ENCODE assay signal across 11 mouse cellular contexts in the genomic region with DNA sequence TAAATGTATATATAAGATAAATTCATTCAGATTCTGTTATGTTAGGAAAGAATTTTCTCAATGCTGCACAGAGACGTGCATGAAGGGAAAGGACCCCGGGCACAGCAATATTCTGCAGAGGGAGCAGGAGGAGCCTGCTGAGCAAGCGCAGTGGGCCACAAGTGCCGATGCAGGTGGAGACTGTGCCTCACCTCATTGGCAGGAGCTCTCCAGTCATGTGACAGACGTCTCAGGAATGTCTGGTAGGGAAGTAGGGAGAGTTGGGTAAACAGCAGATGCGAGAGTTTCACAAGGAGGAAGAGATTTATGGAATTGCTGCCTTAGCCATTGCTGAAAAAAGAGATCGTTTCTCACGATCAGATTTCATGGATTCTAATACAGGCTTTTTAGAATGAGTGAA.
DNase-seq lines count a peak whose midpoint lies in the region; ATAC-seq and TF ChIP-seq lines count a peak whose summit lies in the region.
"Had no signal": no experiment of that assay in that cellular context is flagged by ENCODE, and none has a peak within 500 bp of the region (broad histone marks: within the 10 kb centered on the region; RNA-seq: fewer than 3 reads in every experiment).

No protein-coding gene starts in this region.

- H3K36me3 ChIP-seq in forebrain, embryonic 15.5 days = no peaks in the 10 kb centered on the region
- H3K36me3 ChIP-seq in forebrain, embryonic 12.5 days (replicated peaks) = no peaks in the 10 kb centered on the region
- H3K36me3 ChIP-seq in kidney, adult 2 months (ENCODE audit: control insufficient read depth, insufficient read depth, low read length) = no peaks in the 10 kb centered on the region
- H3K36me3 ChIP-seq in lung, embryonic 14.5 days (ENCODE audit: insufficient read depth) = no peaks in the 10 kb centered on the region
- H3K36me3 ChIP-seq in heart, embryonic 11.5 days (ENCODE audit: control insufficient read depth, insufficient read depth, low read length) = no peaks in the 10 kb centered on the region
- H3K36me3 ChIP-seq: limb, embryonic 15.5 days; midbrain, embryonic 13.5 days had no signal

- H3K9me3 ChIP-seq in forebrain, embryonic 15.5 days = no peaks in the 10 kb centered on the region
- H3K9me3 ChIP-seq in forebrain, embryonic 12.5 days = no peaks in the 10 kb centered on the region
- no peaks in the 10 kb centered on the region for H3K9me3 ChIP-seq in lung, embryonic 14.5 days (ENCODE audit: low read depth, low read length)
- H3K9me3 ChIP-seq in heart, embryonic 11.5 days (replicated peaks; ENCODE audit: control insufficient read depth, low read length) = no peaks in the 10 kb centered on the region
- H3K9me3 ChIP-seq: limb, embryonic 15.5 days; midbrain, embryonic 13.5 days had no signal

- H3K4me1 ChIP-seq in forebrain, embryonic 15.5 days = peaks cover 60% of the 10 kb centered on the region
- peaks cover 35% of the 10 kb centered on the region for H3K4me1 ChIP-seq in forebrain, embryonic 12.5 days
- no peaks in the 10 kb centered on the region for H3K4me1 ChIP-seq in kidney, adult 2 months (ENCODE audit: control insufficient read depth, insufficient read depth, low read length)
- peaks cover 8% of the 10 kb centered on the region for H3K4me1 ChIP-seq in lung, embryonic 14.5 days (ENCODE audit: insufficient read depth)
- peaks cover 21% of the 10 kb centered on the region for H3K4me1 ChIP-seq in heart, embryonic 11.5 days (ENCODE audit: control insufficient read depth, insufficient read depth, low read length)

- no peaks in the 10 kb centered on the region for H3K27me3 ChIP-seq in forebrain, embryonic 15.5 days
- H3K27me3 ChIP-seq in forebrain, embryonic 12.5 days = no peaks in the 10 kb centered on the region
- no peaks in the 10 kb centered on the region for H3K27me3 ChIP-seq in kidney, adult 2 months (replicated peaks; ENCODE audit: control insufficient read depth, insufficient read depth, low read length)
- no peaks in the 10 kb centered on the region for H3K27me3 ChIP-seq in lung, embryonic 14.5 days (ENCODE audit: insufficient read depth, low read length)
- no peaks in the 10 kb centered on the region for H3K27me3 ChIP-seq in heart, embryonic 11.5 days (ENCODE audit: control insufficient read depth, insufficient read depth, low read length)
- H3K27me3 ChIP-seq: limb, embryonic 15.5 days; midbrain, embryonic 13.5 days had no signal

- peak overlapping the region; percentile 37; the same call in 1 of the 2 replicates for H3K27ac ChIP-seq in forebrain, embryonic 15.5 days (replicated peaks)
- no peak overlapping the region for H3K27ac ChIP-seq in forebrain, embryonic 12.5 days
- H3K27ac ChIP-seq in kidney, adult 2 months (ENCODE audit: insufficient read depth, low read depth, low read length) = no peak overlapping the region
- H3K27ac ChIP-seq in lung, embryonic 14.5 days (ENCODE audit: low read depth) = no peak overlapping the region
- H3K27ac ChIP-seq in heart, embryonic 11.5 days (ENCODE audit: low read depth, low read length) = no peak overlapping the region
- H3K27ac ChIP-seq: heart, adult 2 months; limb, embryonic 15.5 days; midbrain, embryonic 13.5 days had no signal

- WGBS in forebrain, embryonic 15.5 days = 62% methylated on average over 8 of the region's 8 CpGs
- WGBS in forebrain, embryonic 12.5 days = 78% methylated on average over 8 of the region's 8 CpGs
- WGBS in kidney, adult 2 months = 41% methylated on average over 8 of the region's 8 CpGs
- 49% methylated on average over 8 of the region's 8 CpGs for WGBS in lung, embryonic 14.5 days
- 68% methylated on average over 8 of the region's 8 CpGs for WGBS in heart, embryonic 11.5 days (ENCODE audit: insufficient replicate concordance)

- ATAC-seq in forebrain, embryonic 15.5 days (replicated peaks) = no peak
- no peak for ATAC-seq in forebrain, embryonic 12.5 days (ENCODE audit: low FRiP score)
- ATAC-seq in lung, embryonic 14.5 days (ENCODE audit: insufficient read depth) = peak; percentile 75; the same call in 1 of the 2 replicates
- ATAC-seq in megakaryocyte-erythroid progenitor cell, adult 5-6 weeks (replicated peaks; ENCODE audit: low FRiP score, low TSS enrichment, poor library complexity, severe bottlenecking) = no peak
- ATAC-seq in heart, embryonic 11.5 days (replicated peaks; ENCODE audit: insufficient number of reproducible peaks, low FRiP score, low TSS enrichment) = no peak
- ATAC-seq: midbrain, embryonic 13.5 days had no signal

- DNase-seq in 3134 (ENCODE audit: extremely low read depth, insufficient read length, low spot score) = peak; percentile 15
- peak; percentile 40 for DNase-seq in kidney, adult 2 months
- DNase-seq in lung, embryonic 14.5 days = peak; percentile 60
- DNase-seq in adrenal gland, adult 2 months = no peak
- DNase-seq: heart, adult 2 months had no signal

- H3K9ac ChIP-seq in forebrain, embryonic 15.5 days (replicated peaks) = no peak overlapping the region
- H3K9ac ChIP-seq in forebrain, embryonic 12.5 days = no peak overlapping the region
- H3K9ac ChIP-seq in lung, embryonic 14.5 days = no peak overlapping the region
- H3K9ac ChIP-seq in heart, embryonic 11.5 days (ENCODE audit: low read depth, low read length) = no peak overlapping the region
- H3K9ac ChIP-seq: limb, embryonic 15.5 days; midbrain, embryonic 13.5 days had no signal

- TF ChIP-seq POLR2A in kidney, adult 2 months (IDR thresholded peaks at IDR 0.05; ENCODE audit: low read depth, low read length) = no peak

- TF ChIP-seq CTCF in kidney, adult 2 months (conservative IDR thresholded peaks at IDR 0.05; ENCODE audit: insufficient read depth, insufficient read length, low read depth, low read length) = no peak
- no peak for TF ChIP-seq CTCF in lung, embryonic 14.5 days (IDR thresholded peaks at IDR 0.05; ENCODE audit: low read depth)

- H3K4me2 ChIP-seq in forebrain, embryonic 15.5 days (replicated peaks) = no peak overlapping the region
- H3K4me2 ChIP-seq in forebrain, embryonic 12.5 days = no peak overlapping the region
- H3K4me2 ChIP-seq in lung, embryonic 14.5 days = peak overlapping the region; percentile 37
- no peak overlapping the region for H3K4me2 ChIP-seq in heart, embryonic 11.5 days
- H3K4me2 ChIP-seq: limb, embryonic 15.5 days; midbrain, embryonic 13.5 days had no signal

- no peak overlapping the region for H3K4me3 ChIP-seq in forebrain, embryonic 15.5 days
- H3K4me3 ChIP-seq in forebrain, embryonic 12.5 days (replicated peaks) = no peak overlapping the region
- H3K4me3 ChIP-seq in kidney, adult 2 months (ENCODE audit: insufficient read depth, low read depth, low read length) = no peak overlapping the region
- no peak overlapping the region for H3K4me3 ChIP-seq in lung, embryonic 14.5 days (ENCODE audit: low read depth, low read length)
- H3K4me3 ChIP-seq in heart, embryonic 11.5 days (ENCODE audit: low read depth, low read length) = no peak overlapping the region
- H3K4me3 ChIP-seq: heart, adult 2 months; limb, embryonic 15.5 days; midbrain, embryonic 13.5 days had no signal
